Mouse (Mus musculus): Measurements from ENCODE around the gene Hnrnpr. TPM values are rescaled to one million over a fixed set of nuclear protein-coding genes. Genes with fewer than 3 reads are reported as not detected.

Hnrnpr gene
- polyA plus RNA-seq, 1 experiment from 2014 or later, result 255 TPM

- Histone ChIP-seq H3K36me3 (peaks cover 32% of the 10 kb centered on the region), H3K4me1 (peaks cover 46% of the 10 kb centered on the region), H3K4me3 (peak overlapping the region; percentile 70), H3K9me3 (replicated peaks) (no peaks in the 10 kb centered on the region), H3K27me3 (ENCODE audit: low read depth, poor library complexity, severe bottlenecking) (peaks cover 26% of the 10 kb centered on the region), H3K27ac (peak overlapping the region; percentile 93)
- peak; percentile 90 for DNase-seq (ENCODE audit: low spot score)
- under 1% methylated on average over 25 of the region's 25 CpGs for WGBS
Observed at GRCm38 (mm10) chr4:136285348-136285810, 25.4 kb upstream of the Hnrnpr start.

- Histone ChIP-seq H3K4me3 (peak overlapping the region; percentile 70), H3K4me1 (peaks cover 50% of the 10 kb centered on the region), H3K27ac (peak overlapping the region; percentile 93), H3K36me3 (peaks cover 37% of the 10 kb centered on the region), H3K9me3 (replicated peaks) (no peaks in the 10 kb centered on the region), H3K27me3 (ENCODE audit: low read depth, poor library complexity, severe bottlenecking) (peaks cover 31% of the 10 kb centered on the region)
- WGBS, result under 1% methylated on average over 29 of the region's 29 CpGs
- peak; percentile 91 for DNase-seq (ENCODE audit: low spot score)
Observed at GRCm38 (mm10) chr4:136285811-136286371, 24.9 kb upstream of the Hnrnpr start.

GRCm38 (mm10) chr4:136289918-136290780, 20.6 kb upstream of the Hnrnpr start:
- H3K4me1 ChIP-seq, result peaks cover 19% of the 10 kb centered on the region
- WGBS, result 33% methylated on average over 66 of the region's 66 CpGs
- no peak overlapping the region for H3K27ac ChIP-seq
- H3K9me3 ChIP-seq (replicated peaks), result no peaks in the 10 kb centered on the region
- H3K4me3 ChIP-seq, result 0 out of 2 replicates have a peak overlapping the region, but pooled peaks have one; percentile 1
- H3K27me3 ChIP-seq (ENCODE audit: low read depth, poor library complexity, severe bottlenecking), result peaks cover 39% of the 10 kb centered on the region
- no peak for DNase-seq (ENCODE audit: low spot score)
- H3K36me3 ChIP-seq, result peaks cover 76% of the 10 kb centered on the region

- Histone ChIP-seq H3K36me3 (peaks cover 77% of the 10 kb centered on the region), H3K4me1 (peaks cover 16% of the 10 kb centered on the region), H3K4me3 (0 out of 2 replicates have a peak overlapping the region, but pooled peaks have one; percentile 1), H3K27me3 (ENCODE audit: low read depth, poor library complexity, severe bottlenecking) (peaks cover 39% of the 10 kb centered on the region), H3K9me3 (replicated peaks) (no peaks in the 10 kb centered on the region), H3K27ac (no peak overlapping the region)
- WGBS, result 60% methylated on average over 39 of the region's 39 CpGs
- no peak for DNase-seq (ENCODE audit: low spot score)
Observed at GRCm38 (mm10) chr4:136290781-136291595, 19.8 kb upstream of the Hnrnpr start.

- Histone ChIP-seq H3K27me3 (ENCODE audit: low read depth, poor library complexity, severe bottlenecking) (peaks cover 39% of the 10 kb centered on the region), H3K36me3 (peaks cover 79% of the 10 kb centered on the region), H3K4me1 (peaks cover 13% of the 10 kb centered on the region), H3K9me3 (replicated peaks) (no peaks in the 10 kb centered on the region), H3K4me3 (no peak overlapping the region), H3K27ac (no peak overlapping the region)
- 94% methylated on average over 6 of the region's 6 CpGs for WGBS
- DNase-seq (ENCODE audit: low spot score), result no peak
Observed at GRCm38 (mm10) chr4:136291692-136292091, 19.1 kb upstream of the Hnrnpr start.

- no peak for DNase-seq (ENCODE audit: low spot score)
- Histone ChIP-seq H3K4me3 (no peak overlapping the region), H3K9me3 (replicated peaks) (no peaks in the 10 kb centered on the region), H3K36me3 (peaks cover 41% of the 10 kb centered on the region), H3K27me3 (ENCODE audit: low read depth, poor library complexity, severe bottlenecking) (peaks cover 8% of the 10 kb centered on the region), H3K4me1 (no peaks in the 10 kb centered on the region), H3K27ac (no peak overlapping the region)
- WGBS, result 84% methylated on average over 7 of the region's 7 CpGs
Observed at GRCm38 (mm10) chr4:136295941-136296340, 14.8 kb upstream of the Hnrnpr start.

- Histone ChIP-seq H3K27me3 (ENCODE audit: low read depth, poor library complexity, severe bottlenecking) (no peaks in the 10 kb centered on the region), H3K9me3 (replicated peaks) (no peaks in the 10 kb centered on the region), H3K36me3 (no peaks in the 10 kb centered on the region), H3K4me1 (no peaks in the 10 kb centered on the region), H3K27ac (no peak overlapping the region), H3K4me3 (no peak overlapping the region)
- WGBS, result 84% methylated on average over 4 of the region's 4 CpGs
- DNase-seq (ENCODE audit: low spot score), result no peak
Observed at GRCm38 (mm10) chr4:136302462-136302861, 8.3 kb upstream of the Hnrnpr start.

- Histone ChIP-seq H3K4me3 (no peak overlapping the region), H3K27ac (no peak overlapping the region), H3K9me3 (replicated peaks) (no peaks in the 10 kb centered on the region), H3K27me3 (ENCODE audit: low read depth, poor library complexity, severe bottlenecking) (no peaks in the 10 kb centered on the region), H3K36me3 (no peaks in the 10 kb centered on the region), H3K4me1 (peaks cover 4% of the 10 kb centered on the region)
- 43% methylated on average over 2 of the region's 2 CpGs for WGBS
- DNase-seq (ENCODE audit: low spot score), result no peak
Observed at GRCm38 (mm10) chr4:136304181-136304580, 6.6 kb upstream of the Hnrnpr start.

- Histone ChIP-seq H3K9me3 (replicated peaks) (no peaks in the 10 kb centered on the region), H3K27ac (no peak overlapping the region), H3K4me3 (no peak overlapping the region), H3K4me1 (peaks cover 27% of the 10 kb centered on the region), H3K27me3 (ENCODE audit: low read depth, poor library complexity, severe bottlenecking) (no peaks in the 10 kb centered on the region), H3K36me3 (no peaks in the 10 kb centered on the region)
- WGBS, result 56% methylated on average over 2 of the region's 2 CpGs
- no peak for DNase-seq (ENCODE audit: low spot score)
Observed at GRCm38 (mm10) chr4:136308355-136308754, 2.4 kb upstream of the Hnrnpr start.

GRCm38 (mm10) chr4:136309780-136310179, 962 bp upstream of the Hnrnpr start:
- peak overlapping the region; percentile 99 for H3K4me3 ChIP-seq
- 2% methylated on average over 11 of the region's 11 CpGs for WGBS
- H3K36me3 ChIP-seq, result no peaks in the 10 kb centered on the region
- no peaks in the 10 kb centered on the region for H3K9me3 ChIP-seq (replicated peaks)
- H3K27me3 ChIP-seq (ENCODE audit: low read depth, poor library complexity, severe bottlenecking), result no peaks in the 10 kb centered on the region
- peak overlapping the region; percentile 100 for H3K27ac ChIP-seq
- H3K4me1 ChIP-seq, result peaks cover 39% of the 10 kb centered on the region
- peak; percentile 64 for DNase-seq (ENCODE audit: low spot score)

GRCm38 (mm10) chr4:136311042-136311999, 579 bp downstream of the Hnrnpr start:
- no peaks in the 10 kb centered on the region for H3K9me3 ChIP-seq (replicated peaks)
- H3K4me1 ChIP-seq, result peaks cover 39% of the 10 kb centered on the region
- H3K36me3 ChIP-seq, result peaks cover 2% of the 10 kb centered on the region
- under 1% methylated on average over 81 of the region's 81 CpGs for WGBS
- peak; percentile 82 for DNase-seq (ENCODE audit: low spot score)
- H3K27ac ChIP-seq, result peak overlapping the region; percentile 100
- no peaks in the 10 kb centered on the region for H3K27me3 ChIP-seq (ENCODE audit: low read depth, poor library complexity, severe bottlenecking)
- H3K4me3 ChIP-seq, result peak overlapping the region; percentile 99

GRCm38 (mm10) chr4:136312616-136313015, 1.9 kb downstream of the Hnrnpr start:
- H3K27ac ChIP-seq, result no peak overlapping the region

More at GRCm38 (mm10) chr4:136312616-136313015, 1.9 kb downstream of the Hnrnpr start:
- Histone ChIP-seq H3K36me3 (peaks cover 15% of the 10 kb centered on the region), H3K4me3 (peak overlapping the region; percentile 99), H3K27me3 (ENCODE audit: low read depth, poor library complexity, severe bottlenecking) (no peaks in the 10 kb centered on the region), H3K4me1 (peaks cover 39% of the 10 kb centered on the region), H3K9me3 (replicated peaks) (no peaks in the 10 kb centered on the region)
- DNase-seq (ENCODE audit: low spot score), result no peak
- 47% methylated on average over 4 of the region's 4 CpGs for WGBS
